In genomic region chr5:122529913-122530604, GRCm38 (mm10) we compare ENCODE assay signal across 10 mouse cellular contexts. TPM values are rescaled to one million over a fixed set of nuclear protein-coding genes. Genes with fewer than 3 reads are reported as not detected.
DNase-seq lines count a peak whose midpoint lies in the region; ATAC-seq and TF ChIP-seq lines count a peak whose summit lies in the region.
"Had no signal": no experiment of that assay in that cellular context is flagged by ENCODE, and none has a peak within 500 bp of the region (broad histone marks: within the 10 kb centered on the region; RNA-seq: fewer than 3 reads in every experiment).

No protein-coding gene starts in this region.

- no peaks in the 10 kb centered on the region for H3K79me2 ChIP-seq in liver, adult 2 months (ENCODE audit: control insufficient read depth, insufficient read depth, low read length)
- no peaks in the 10 kb centered on the region for H3K79me2 ChIP-seq in myocyte (ENCODE audit: control insufficient read depth, insufficient read depth)

- TF ChIP-seq CTCF in liver, adult 2 months (IDR thresholded peaks at IDR 0.05; ENCODE audit: low read depth, low read length) = no peak
- TF ChIP-seq CTCF in thymus, adult 2 months (IDR thresholded peaks at IDR 0.05; ENCODE audit: borderline replicate concordance, control insufficient read depth, extremely low read depth, insufficient read depth, low read length, poor library complexity) = no peak

- H3K36me3 ChIP-seq in liver, adult 2 months (ENCODE audit: control insufficient read depth, insufficient read depth, low read length) = no peaks in the 10 kb centered on the region
- H3K36me3 ChIP-seq in liver, embryonic 12.5 days = no peaks in the 10 kb centered on the region
- no peaks in the 10 kb centered on the region for H3K36me3 ChIP-seq in intestine, embryonic 15.5 days
- no peaks in the 10 kb centered on the region for H3K36me3 ChIP-seq in myocyte (ENCODE audit: control insufficient read depth, insufficient read depth)
- H3K36me3 ChIP-seq in thymus, adult 2 months (ENCODE audit: control insufficient read depth, insufficient read depth, low read length) = no peaks in the 10 kb centered on the region

- ATAC-seq in frontal cortex, adult (ENCODE audit: low TSS enrichment) = peak; percentile 36; the same call in 1 of the 2 replicates
- no peak for ATAC-seq in liver, embryonic 12.5 days
- ATAC-seq in intestine, embryonic 15.5 days = no peak
- ATAC-seq in monocyte, adult 5-6 weeks (replicated peaks; ENCODE audit: insufficient number of reproducible peaks, low FRiP score, low TSS enrichment, poor library complexity, severe bottlenecking) = no peak
- ATAC-seq: Patski had no signal

- WGBS in liver, adult 2 months = 39% methylated on average over 9 of the region's 9 CpGs
- WGBS in liver, embryonic 12.5 days (ENCODE audit: insufficient replicate concordance) = 69% methylated on average over 9 of the region's 9 CpGs
- WGBS in intestine, embryonic 15.5 days = 52% methylated on average over 9 of the region's 9 CpGs
- WGBS in thymus, adult 2 months = 87% methylated on average over 9 of the region's 9 CpGs

- H3K27ac ChIP-seq in liver, adult 2 months (replicated peaks; ENCODE audit: insufficient read depth, low read depth, low read length) = peak overlapping the region; percentile 94
- no peak overlapping the region for H3K27ac ChIP-seq in liver, embryonic 12.5 days
- 0 out of 2 replicates have a peak overlapping the region, but pooled peaks have one; percentile 59 for H3K27ac ChIP-seq in intestine, embryonic 15.5 days
- no peak overlapping the region for H3K27ac ChIP-seq in thymus, adult 2 months (ENCODE audit: control insufficient read depth, insufficient read depth, low read length)
- H3K27ac ChIP-seq: neural tube, embryonic 12.5 days had no signal

- H3K4me1 ChIP-seq in liver, adult 2 months (ENCODE audit: control insufficient read depth, insufficient read depth, low read length) = peaks cover 41% of the 10 kb centered on the region
- H3K4me1 ChIP-seq in liver, embryonic 12.5 days = peaks cover 29% of the 10 kb centered on the region
- peaks cover 51% of the 10 kb centered on the region for H3K4me1 ChIP-seq in intestine, embryonic 15.5 days (replicated peaks)
- no peaks in the 10 kb centered on the region for H3K4me1 ChIP-seq in thymus, adult 2 months (replicated peaks; ENCODE audit: control insufficient read depth, insufficient read depth, low read length)

- no peaks in the 10 kb centered on the region for H3K27me3 ChIP-seq in liver, adult 2 months (ENCODE audit: control insufficient read depth, insufficient read depth, low read length)
- 0 out of 2 replicates have a peak, but pooled peaks cover 3% of the 10 kb centered on the region for H3K27me3 ChIP-seq in liver, embryonic 12.5 days (replicated peaks)
- H3K27me3 ChIP-seq in intestine, embryonic 15.5 days (replicated peaks) = no peaks in the 10 kb centered on the region
- no peaks in the 10 kb centered on the region for H3K27me3 ChIP-seq in myocyte (ENCODE audit: control insufficient read depth, insufficient read depth, insufficient read length)
- no peaks in the 10 kb centered on the region for H3K27me3 ChIP-seq in thymus, adult 2 months (ENCODE audit: control insufficient read depth, insufficient read depth, low read length)
- H3K27me3 ChIP-seq: neural tube, embryonic 12.5 days; Patski had no signal

- H3K9ac ChIP-seq in liver, adult 2 months (ENCODE audit: low read depth, low read length) = no peak overlapping the region
- H3K9ac ChIP-seq in liver, embryonic 12.5 days = no peak overlapping the region
- no peak overlapping the region for H3K9ac ChIP-seq in intestine, embryonic 15.5 days
- H3K9ac ChIP-seq: neural tube, embryonic 12.5 days had no signal

- TF ChIP-seq POLR2A in liver, adult 2 months (IDR thresholded peaks at IDR 0.05; ENCODE audit: extremely low read depth, insufficient read depth, low read length) = no peak
- TF ChIP-seq POLR2A in myocyte (IDR thresholded peaks at IDR 0.05; ENCODE audit: insufficient read length, low read depth) = no peak
- TF ChIP-seq POLR2A in thymus, adult 2 months (IDR thresholded peaks at IDR 0.05; ENCODE audit: control insufficient read depth, extremely low read depth, insufficient read depth, low read length, poor library complexity) = no peak

- H3K4me2 ChIP-seq in liver, embryonic 12.5 days = no peak overlapping the region
- H3K4me2 ChIP-seq in intestine, embryonic 15.5 days (replicated peaks) = no peak overlapping the region
- peak overlapping the region; percentile 33 for H3K4me2 ChIP-seq in myocyte (ENCODE audit: low read depth)
- H3K4me2 ChIP-seq: neural tube, embryonic 12.5 days had no signal

- H3K4me3 ChIP-seq in liver, adult 2 months (ENCODE audit: insufficient read depth, low read depth, low read length) = no peak overlapping the region
- no peak overlapping the region for H3K4me3 ChIP-seq in liver, embryonic 12.5 days
- H3K4me3 ChIP-seq in intestine, embryonic 15.5 days (replicated peaks) = no peak overlapping the region
- H3K4me3 ChIP-seq in myocyte = no peak overlapping the region
- no peak overlapping the region for H3K4me3 ChIP-seq in thymus, adult 2 months (ENCODE audit: control insufficient read depth, insufficient read depth, low read length)
- H3K4me3 ChIP-seq: neural tube, embryonic 12.5 days had no signal

- DNase-seq in frontal cortex, postnatal 14 days (ENCODE audit: low spot score in 2 of 2) = no peak
- no peak for DNase-seq in liver, adult 2 months (ENCODE audit: extremely low read depth, low read depth, low spot score)
- no peak for DNase-seq in thymus, adult 2 months

- H3ac ChIP-seq in myocyte (ENCODE audit: control insufficient read depth, insufficient read length) = no peak overlapping the region

- H3K9me3 ChIP-seq in liver, embryonic 12.5 days (replicated peaks) = no peaks in the 10 kb centered on the region
- H3K9me3 ChIP-seq in intestine, embryonic 15.5 days = no peaks in the 10 kb centered on the region
- H3K9me3 ChIP-seq: neural tube, embryonic 12.5 days had no signal

TF ChIP-seq in myocyte, 11 proteins besides CTCF, POLR2A, EP300 and RAD21:
- TF ChIP-seq MYOD1 (IDR thresholded peaks at IDR 0.05; ENCODE audit: control insufficient read depth in 1 of 3, insufficient read length in 2 of 3, low read depth in 2 of 3) = no peak
- TF ChIP-seq MAX (IDR thresholded peaks at IDR 0.05; ENCODE audit: low read depth) = no peak
- TF ChIP-seq REST (IDR thresholded peaks at IDR 0.05; ENCODE audit: insufficient read depth, insufficient read length) = no peak
- no peak for TF ChIP-seq POLR2AphosphoS2 (IDR thresholded peaks at IDR 0.05; ENCODE audit: insufficient read length, low read depth)
- TF ChIP-seq E2F4 (IDR thresholded peaks at IDR 0.05; ENCODE audit: insufficient read depth) = no peak
- TF ChIP-seq USF1 (IDR thresholded peaks at IDR 0.05; ENCODE audit: low read depth) = no peak
- TF ChIP-seq TCF12 (IDR thresholded peaks at IDR 0.05; ENCODE audit: insufficient read depth, poor library complexity, severe bottlenecking) = no peak
- no peak for TF ChIP-seq TCF3 (IDR thresholded peaks at IDR 0.05; ENCODE audit: insufficient read length, low read depth)
- no peak for TF ChIP-seq CEBPB (IDR thresholded peaks at IDR 0.05; ENCODE audit: insufficient read depth, poor library complexity, severe bottlenecking)
- no peak for TF ChIP-seq SRF (IDR thresholded peaks at IDR 0.05; ENCODE audit: control insufficient read depth, insufficient read length, low read depth)
- no peak for TF ChIP-seq MYOG (IDR thresholded peaks at IDR 0.05; ENCODE audit: control insufficient read depth in 1 of 3, insufficient read depth in 1 of 3, insufficient read length in 2 of 3, low read depth in 2 of 3)

RNA-seq across cellular contexts. Expression of gene Atp2a2, which starts 28.0 kb away (rescaled TPM):
- 44.6 and 65.4 TPM in 2 replicates for total RNA-seq in liver, adult 2 months (2014; rRNA removed)
- polyA plus RNA-seq in liver, adult 2 months (2012; rRNA removed) = 46.0 and 50.5 TPM in 2 replicates
- polyA plus RNA-seq in liver, embryonic 12.5 days (2016; fragmentation: Nextera tagmentation; extraction: Ambion mirVana) = 44.2 and 45.7 TPM in 2 replicates
- 33.8 and 36.1 TPM in 2 replicates for polyA plus RNA-seq in intestine, embryonic 15.5 days (2015; fragmentation: Nextera tagmentation; extraction: Ambion mirVana)
- polyA plus RNA-seq in myocyte (2012; fragmentation: generic; extraction: Trizol) = 295 TPM
- 84.0 to 111 TPM (median 86.3 TPM) in 3 replicates for total RNA-seq in monocyte, adult 5-6 weeks (2017)
- polyA plus RNA-seq in thymus, adult 2 months (2012; rRNA removed) = 84.7 and 175 TPM in 2 replicates

Comparison
In these comparisons a context has a peak if more than half of its experiments do, and no peak if none do; other contexts are left out.
1. H3K27ac ChIP-seq: peak in liver, adult 2 months (single experiment) and intestine, embryonic 15.5 days (single experiment); none in liver, embryonic 12.5 days (single experiment) and thymus, adult 2 months (single experiment).